Mouse (Mus musculus): Measurements from ENCODE around the gene Apba3. TPM values are rescaled to one million over a fixed set of nuclear protein-coding genes. Genes with fewer than 3 reads are reported as not detected.
"Not testable (repeated sequence)": the region's sequence is repeated elsewhere in the genome, so short reads cannot be mapped to it uniquely, and the experiment has no call there.

Apba3 gene
- 10 to 100 TPM; 32.6 to 37.3 TPM for total RNA-seq (2021)
- long read RNA-seq, experiment 1, transcript Apba3-201 (11 exons, 2,106 nt) = major isoform, 7 of 18 reads
- long read RNA-seq, experiment 1, partial matches to known transcripts = 1 of 18 reads
- long read RNA-seq, experiment 1, other reads (novel, unspliced or antisense) = 9 of 18 reads
- long read RNA-seq, experiment 2, transcript Apba3-201 (11 exons, 2,106 nt) = major isoform, 18 of 31 reads
- long read RNA-seq, experiment 2, partial matches to known transcripts = 2 of 31 reads
- long read RNA-seq, experiment 2, other reads (novel, unspliced or antisense) = 10 of 31 reads

DNA sequence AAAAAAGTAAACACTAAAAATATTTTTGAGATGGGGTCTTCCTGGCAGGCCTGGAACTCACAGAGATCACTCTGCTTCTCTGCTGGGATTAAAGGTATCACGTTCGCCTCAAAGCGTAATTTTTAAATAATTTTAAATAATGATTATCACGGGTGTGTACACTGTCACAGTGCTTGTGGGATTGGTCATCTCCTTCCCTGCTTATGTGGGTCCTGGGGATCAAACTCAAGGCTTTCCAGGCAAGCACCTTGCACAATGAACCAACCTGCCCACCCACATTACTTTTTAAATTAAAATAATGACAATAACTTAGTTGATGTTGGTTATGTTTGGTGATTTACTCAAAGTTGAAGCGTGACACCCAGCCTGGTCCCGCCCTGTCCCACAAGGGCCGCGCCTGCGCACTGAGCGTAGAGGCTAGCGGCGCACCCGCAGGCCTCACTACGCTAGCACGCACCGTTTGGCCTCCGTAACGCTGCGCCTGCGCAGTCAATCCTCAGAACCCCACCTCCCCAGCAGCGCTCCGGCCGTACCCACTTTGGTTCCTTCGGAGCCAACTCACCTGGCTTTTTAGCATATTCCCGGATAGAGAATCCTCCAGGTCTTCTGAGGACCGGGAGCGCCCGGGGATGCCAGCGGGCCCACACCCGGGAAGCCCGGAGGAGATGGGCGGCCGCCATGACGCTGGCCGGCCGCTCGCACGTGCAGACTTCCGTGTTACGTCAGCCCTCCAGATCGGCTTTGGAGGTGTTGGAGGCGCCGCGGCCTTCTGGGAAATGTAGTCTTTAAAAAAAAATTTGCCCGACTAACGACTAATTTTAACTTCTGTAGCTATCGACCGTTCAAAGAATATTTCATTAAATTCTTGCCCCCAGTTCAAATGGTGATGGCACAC, at the start of gene Apba3, which contains the start of gene Mrpl54:
TSS of gene Apba3 (plus strand) at position 750 of the 895 bp plus-strand sequence.
TSS of gene Mrpl54 (minus strand) at position 724 of the 895 bp plus-strand sequence.
- H3K27ac ChIP-seq = peak within 1 kb of the TSS; percentile 100
- TF ChIP-seq CTCF (conservative IDR thresholded peaks at IDR 0.05) = peak; percentile 16
- H3K4me3 ChIP-seq = peak within 1 kb of the TSS; percentile 82
- DNase-seq (ENCODE audit: low spot score in 2 of 2) = peak; percentile 93 to 94

DNA sequence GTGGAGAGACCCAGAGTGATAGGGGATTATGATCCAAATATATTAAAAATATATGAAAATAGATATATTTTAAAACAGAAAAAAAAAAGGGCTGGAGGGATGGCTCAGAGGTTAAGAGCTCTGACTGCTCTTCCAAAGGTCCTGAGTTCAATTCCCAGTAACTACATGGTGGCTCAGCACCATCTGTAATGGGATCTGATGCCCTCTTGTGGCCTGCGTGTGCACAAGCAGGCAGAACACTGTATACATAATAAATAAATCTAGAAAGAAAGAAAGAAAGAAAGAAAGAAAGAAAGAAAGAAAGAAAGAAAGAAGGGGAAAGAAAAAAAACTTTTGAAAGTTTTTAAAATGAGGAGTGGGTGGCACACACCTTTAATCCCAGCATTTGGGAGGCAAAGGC, 49.5 kb upstream of the Apba3 start:
- DNase-seq (ENCODE audit: low spot score in 2 of 2); H3K4me3 ChIP-seq: not testable (repeated sequence)
- peak; percentile 78 for TF ChIP-seq CTCF (conservative IDR thresholded peaks at IDR 0.05)

DNA sequence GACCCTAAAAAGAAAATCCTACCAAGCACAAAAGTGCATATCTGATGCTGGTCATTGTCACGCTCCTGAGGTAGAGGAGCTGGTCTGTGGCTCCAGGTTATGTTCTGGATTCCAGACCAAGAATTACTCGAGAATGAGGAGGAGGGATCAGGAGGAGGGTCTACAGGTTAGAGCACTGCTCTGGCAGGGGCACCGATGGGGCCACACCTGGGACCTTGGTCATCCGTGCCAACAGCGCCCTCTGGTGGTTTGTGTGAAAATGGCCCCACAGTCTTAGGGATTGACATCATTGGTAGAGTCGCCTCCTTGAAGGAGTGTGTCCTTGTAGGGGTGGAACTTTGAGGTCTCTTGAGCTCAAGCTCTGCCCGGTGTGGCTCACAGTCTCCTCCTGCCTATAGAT, 48.8 kb upstream of the Apba3 start:
- TF ChIP-seq CTCF (conservative IDR thresholded peaks at IDR 0.05) = peak; percentile 93
- H3K4me3 ChIP-seq = no peak overlapping the region

More for the DNA sequence above, 49.5 kb upstream of the Apba3 start:
- H3K27ac ChIP-seq = not testable (repeated sequence)

DNA sequence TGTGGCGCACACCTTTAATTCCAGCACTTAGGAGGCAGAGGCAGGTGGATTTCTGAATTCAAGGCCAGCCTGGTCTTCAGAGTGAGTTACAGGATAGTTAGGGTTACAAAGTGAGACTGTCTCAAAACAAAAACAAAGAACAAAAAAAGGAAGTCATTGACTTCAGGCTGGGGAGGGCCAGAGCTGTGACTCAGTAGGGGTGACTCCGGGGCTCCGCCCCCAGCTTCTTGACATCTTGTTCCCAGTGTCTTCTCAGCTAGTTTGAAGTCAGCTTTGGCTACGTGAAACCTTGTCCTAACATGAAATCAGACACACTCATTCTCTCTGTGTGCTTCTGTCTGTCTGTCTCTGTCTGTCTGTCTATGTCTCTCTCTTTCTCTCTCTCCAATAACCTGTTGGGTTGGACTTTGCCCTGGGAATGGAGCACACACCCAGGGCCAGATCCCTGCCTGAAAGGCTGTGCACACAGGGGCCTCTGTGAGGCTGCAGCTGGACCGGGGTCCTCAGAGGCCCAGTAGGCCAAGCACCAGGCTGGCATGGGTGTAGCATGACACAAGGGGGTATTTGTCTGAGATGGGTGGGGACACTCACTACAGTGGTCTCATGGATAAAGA, 45.3 kb upstream of the Apba3 start:
- no peak for DNase-seq (ENCODE audit: low spot score in 2 of 2)
- H3K27ac ChIP-seq = no peak overlapping the region
- no peak for TF ChIP-seq CTCF (conservative IDR thresholded peaks at IDR 0.05)
- H3K4me3 ChIP-seq = no peak overlapping the region

More for the DNA sequence above, 48.8 kb upstream of the Apba3 start:
- peak in 1 of 2 experiments; percentile 47 for DNase-seq (ENCODE audit: low spot score in 2 of 2)
- H3K27ac ChIP-seq = no peak overlapping the region

DNA sequence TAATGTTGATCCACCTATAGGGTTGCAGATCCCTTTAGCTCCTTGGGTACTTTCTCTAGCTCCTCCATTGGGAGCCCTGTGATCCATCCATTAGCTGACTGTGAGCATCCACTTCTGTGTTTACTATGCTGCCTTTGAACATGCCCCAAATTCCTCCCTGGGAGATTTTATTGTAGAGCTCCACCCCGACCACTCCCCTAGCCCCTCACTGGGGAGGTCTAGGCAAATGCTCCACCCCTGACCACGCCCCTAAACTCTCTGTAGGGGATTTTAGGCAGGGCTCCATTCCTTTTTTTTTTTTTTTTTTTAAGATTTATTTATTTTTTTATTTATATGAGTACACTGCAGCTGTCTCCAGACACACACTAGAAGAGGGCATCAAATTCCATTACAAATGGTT, 43.0 kb upstream of the Apba3 start:
- DNase-seq (ENCODE audit: low spot score in 2 of 2); H3K4me3 ChIP-seq; H3K27ac ChIP-seq: not testable (repeated sequence)

DNA sequence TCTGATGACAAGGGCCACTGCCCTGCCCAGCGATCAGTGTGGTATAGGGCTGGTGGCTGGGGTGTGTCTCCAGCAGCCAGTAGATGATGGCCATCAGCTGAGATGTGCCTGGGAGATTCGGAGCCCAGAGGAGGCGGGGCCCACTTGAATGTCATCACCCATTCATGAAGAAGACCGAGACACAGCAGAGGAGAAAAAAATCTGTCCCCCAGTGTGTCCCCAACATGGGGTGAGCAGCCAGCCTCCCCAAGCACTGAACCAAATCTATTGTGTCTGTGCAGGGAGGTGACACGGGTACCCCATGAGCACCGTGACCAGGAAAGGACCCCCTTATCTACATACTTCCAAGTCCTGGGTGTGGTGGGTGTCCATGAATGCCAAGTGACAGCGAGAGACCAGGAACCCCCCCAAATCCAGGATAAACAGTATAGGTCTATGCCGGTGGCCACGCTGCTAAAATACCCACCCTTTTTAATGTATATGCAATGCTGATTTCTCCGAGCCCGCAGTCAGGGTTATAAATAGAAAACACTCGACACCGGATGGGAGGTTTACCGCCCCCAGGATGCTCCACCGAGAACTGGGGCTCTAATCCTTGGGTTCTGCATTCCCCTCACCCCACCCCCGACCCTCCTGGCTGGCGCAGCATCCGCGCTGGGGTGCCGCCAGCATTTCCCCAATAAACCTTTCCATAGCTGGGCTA, 36.9 kb upstream of the Apba3 start:
- no peak for TF ChIP-seq CTCF (conservative IDR thresholded peaks at IDR 0.05)
- DNase-seq (ENCODE audit: low spot score in 2 of 2) = no peak
- peak overlapping the region; percentile 72 for H3K4me3 ChIP-seq
- H3K27ac ChIP-seq = peak overlapping the region; percentile 93

DNA sequence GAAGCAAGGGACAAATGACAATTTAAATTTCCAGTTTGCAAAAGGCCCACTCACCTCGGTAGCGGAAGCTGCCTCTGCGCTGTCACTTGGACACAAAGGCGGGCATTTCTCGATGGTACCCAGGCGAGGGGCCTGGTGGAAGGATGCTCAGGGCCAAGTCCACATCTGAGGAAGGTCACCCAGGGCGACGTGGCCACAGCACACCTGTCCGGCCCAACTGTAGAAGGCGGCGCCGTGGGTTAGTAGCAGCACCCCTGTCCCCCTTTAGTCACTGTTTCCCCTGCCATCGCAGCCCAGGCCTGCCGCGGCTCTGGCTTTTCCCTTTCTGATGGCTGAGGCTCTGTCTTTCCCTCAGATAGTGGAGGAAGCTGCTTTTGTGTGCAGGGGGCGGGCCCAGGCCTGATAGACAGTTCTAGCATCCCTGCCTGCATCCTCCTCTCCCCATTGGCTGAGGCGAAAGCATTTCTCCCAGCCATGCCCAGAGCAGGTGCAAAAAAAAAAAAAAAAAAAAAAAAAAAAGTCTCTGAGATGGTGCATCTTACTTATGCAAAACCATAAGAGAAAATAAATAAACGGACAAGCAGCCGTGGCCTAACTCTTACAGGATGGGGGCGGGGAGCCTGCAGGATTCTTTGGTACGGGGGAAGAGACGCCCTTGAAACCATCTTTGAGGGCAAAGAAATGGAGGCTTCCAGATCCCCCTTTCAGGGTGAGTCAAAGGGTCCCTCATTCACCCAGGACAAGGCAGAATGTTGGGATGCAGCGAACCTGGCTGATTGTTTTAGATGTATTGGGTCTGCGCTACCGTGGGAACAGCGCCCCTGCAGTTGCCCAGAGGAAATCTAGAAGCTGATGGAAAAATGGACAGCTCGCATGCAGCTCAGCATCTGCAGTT, 36.1 kb upstream of the Apba3 start, which contains the start of gene Atcay:
TSS of gene Atcay (minus strand) at position 396 of the 895 bp plus-strand sequence.
- DNase-seq (ENCODE audit: low spot score in 2 of 2) = peak; percentile 83 to 88
- peak within 1 kb of the TSS; percentile 93 for H3K27ac ChIP-seq
- peak; percentile 77 for TF ChIP-seq CTCF (conservative IDR thresholded peaks at IDR 0.05)
- peak within 1 kb of the TSS; percentile 72 for H3K4me3 ChIP-seq

DNA sequence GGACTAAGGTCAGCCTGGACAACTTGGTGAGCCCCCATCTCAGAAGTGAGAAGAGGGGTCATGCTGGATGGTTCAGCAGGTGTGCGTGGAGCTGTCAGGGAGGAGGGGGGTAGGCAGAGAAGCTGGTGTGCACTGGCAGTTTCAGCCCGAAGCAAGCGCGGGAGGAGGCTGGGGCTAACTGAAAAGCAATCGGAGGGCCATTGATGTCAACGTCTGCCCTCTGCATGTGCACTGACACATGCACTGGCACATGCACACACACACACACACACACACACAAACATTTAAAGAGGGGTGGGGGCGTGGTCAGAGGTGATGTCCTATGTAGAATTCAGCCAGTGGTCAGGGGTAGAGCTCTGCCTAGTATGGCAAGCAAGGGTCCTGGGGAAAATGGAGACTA, 35.3 kb upstream of the Apba3 start:
- Histone ChIP-seq H3K4me3 (peak overlapping the region; percentile 72), H3K27ac (peak overlapping the region; percentile 93; the same call in 1 of the 2 replicates)
- TF ChIP-seq CTCF (conservative IDR thresholded peaks at IDR 0.05) = no peak
- no peak for DNase-seq (ENCODE audit: low spot score in 2 of 2)

DNA sequence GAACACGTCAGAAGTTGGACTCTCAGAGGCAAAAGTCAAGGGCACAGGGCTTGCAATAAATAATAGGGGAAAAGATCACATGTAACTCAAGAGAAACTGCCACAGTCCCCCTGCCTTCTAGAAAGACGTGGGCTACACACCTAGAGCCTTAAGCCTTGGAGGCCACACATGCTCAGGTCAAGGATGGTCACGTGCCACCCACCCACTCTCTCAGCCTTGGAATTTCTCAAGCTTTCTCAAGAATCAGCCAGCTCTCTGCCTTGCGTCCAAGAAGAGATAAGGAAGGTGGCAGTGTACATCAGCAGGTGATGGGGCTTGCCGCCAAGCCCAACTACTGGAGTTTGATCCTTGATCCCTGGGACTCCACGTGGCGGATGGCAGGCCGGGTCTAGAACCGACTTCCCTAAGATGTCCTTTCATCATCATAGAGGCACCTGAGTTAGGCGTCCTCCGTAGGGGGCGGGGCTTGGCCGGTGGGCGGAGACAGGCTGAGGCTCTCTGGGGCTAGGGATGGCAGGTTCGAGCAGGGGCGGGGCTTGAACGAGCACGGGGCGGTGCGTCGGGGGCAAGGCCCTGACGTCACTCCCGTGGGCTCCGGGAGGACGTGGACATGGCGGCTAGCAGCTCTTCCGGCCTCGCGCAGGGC, 34.1 kb upstream of the Apba3 start, which contains the start of gene Zfr2:
TSS of gene Zfr2 (plus strand) at position 576 of the 646 bp plus-strand sequence.
- peak within 1 kb of the TSS; percentile 68 for H3K4me3 ChIP-seq
- peak; percentile 95 for DNase-seq (ENCODE audit: low spot score in 2 of 2)
- no peak for TF ChIP-seq CTCF (conservative IDR thresholded peaks at IDR 0.05)
- peak within 1 kb of the TSS; percentile 91 for H3K27ac ChIP-seq

DNA sequence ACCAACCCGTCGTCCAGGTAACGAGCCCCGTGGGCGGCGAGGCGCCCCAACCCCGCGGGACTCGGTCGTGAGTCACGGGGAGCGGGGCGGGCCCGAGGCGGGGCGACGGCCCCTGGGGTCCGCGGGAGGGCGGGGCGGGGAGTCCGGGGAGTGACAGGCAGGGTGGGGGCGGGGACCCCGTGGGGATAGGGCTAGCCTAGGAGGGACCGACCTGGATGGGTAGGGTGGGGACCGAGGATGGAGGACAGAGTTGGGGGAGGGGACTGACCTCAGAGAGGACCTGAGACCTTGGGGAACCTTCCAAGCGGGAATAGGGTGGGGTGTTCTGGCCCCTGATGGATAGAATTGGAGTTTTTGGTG, 33.6 kb upstream of the Apba3 start:
- DNase-seq (ENCODE audit: low spot score in 2 of 2) = no peak
- H3K4me3 ChIP-seq = peak overlapping the region; percentile 68
- TF ChIP-seq CTCF (conservative IDR thresholded peaks at IDR 0.05) = no peak
- H3K27ac ChIP-seq = peak overlapping the region; percentile 91

DNA sequence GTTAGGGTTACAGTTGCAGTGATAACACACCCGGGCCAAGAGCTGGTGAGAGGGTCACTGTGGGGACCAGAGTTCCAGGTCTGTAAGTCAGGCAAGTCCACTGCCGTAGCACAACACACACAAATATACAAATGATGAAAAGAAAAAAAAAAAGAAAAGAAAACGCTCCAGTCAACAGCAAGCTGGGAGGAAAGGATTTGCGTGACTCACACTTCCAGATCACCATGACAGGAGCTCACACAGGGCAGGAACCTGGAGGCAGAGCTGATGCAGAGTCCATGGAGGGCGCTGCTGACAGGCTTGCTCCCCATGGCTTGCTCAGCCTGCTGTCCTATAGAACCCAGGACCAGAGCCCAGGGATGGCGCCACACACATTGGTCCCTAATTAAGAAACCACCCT, 32.6 kb upstream of the Apba3 start:
- DNase-seq (ENCODE audit: low spot score in 2 of 2) = no peak
- no peak overlapping the region for H3K27ac ChIP-seq
- no peak overlapping the region for H3K4me3 ChIP-seq
- no peak for TF ChIP-seq CTCF (conservative IDR thresholded peaks at IDR 0.05)
